Mouse (Mus musculus): ENCODE measurements around the gene Mafg. TPM values are rescaled to one million over a fixed set of nuclear protein-coding genes. Genes with fewer than 3 reads are reported as not detected.

The Mafg gene
- total RNA-seq (2023) = 10 to 100 TPM; 26.8 to 34.7 TPM

DNA sequence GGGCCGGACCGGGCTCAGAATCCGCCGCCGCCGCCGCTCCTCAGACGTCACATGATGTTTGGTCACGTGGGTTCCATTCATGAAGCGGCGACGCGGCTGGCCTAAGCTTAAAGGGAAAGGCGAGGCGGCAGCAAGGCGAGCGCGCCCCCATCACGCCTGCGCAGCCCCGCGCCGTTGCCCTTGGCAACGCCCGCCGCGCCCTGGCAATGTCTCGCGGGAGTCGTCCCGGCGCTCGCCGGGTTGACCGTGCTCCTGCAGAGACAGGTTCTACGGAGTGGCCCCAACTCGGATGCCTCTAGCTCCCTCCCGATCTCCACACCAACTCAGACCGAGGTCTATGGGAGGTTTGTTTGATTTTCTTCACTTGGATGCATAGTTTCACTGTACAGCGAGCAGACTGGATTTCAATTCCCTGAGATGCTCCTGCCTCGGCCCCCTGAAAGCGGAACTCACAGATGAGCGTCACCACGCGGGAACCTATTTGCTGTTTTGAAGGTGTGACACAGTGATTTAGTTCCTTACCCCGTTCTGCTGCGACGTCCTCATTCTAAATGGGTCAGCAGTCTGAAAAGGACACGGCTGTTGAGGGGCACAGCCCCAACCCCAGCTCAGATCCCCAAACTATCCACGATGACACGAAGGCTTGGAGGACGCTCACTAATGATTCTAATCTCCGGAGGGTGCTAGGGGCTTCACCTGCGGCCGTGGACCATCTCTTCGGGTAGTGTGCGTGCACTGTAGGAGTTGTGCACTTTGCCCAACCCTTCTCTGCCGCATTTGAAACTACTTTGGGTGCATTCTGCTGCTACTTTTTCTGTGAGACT lies at the start of gene Mafg:
Gene Mafg (minus strand): TSS at position 81 of the 824 bp plus-strand sequence.

DNA sequence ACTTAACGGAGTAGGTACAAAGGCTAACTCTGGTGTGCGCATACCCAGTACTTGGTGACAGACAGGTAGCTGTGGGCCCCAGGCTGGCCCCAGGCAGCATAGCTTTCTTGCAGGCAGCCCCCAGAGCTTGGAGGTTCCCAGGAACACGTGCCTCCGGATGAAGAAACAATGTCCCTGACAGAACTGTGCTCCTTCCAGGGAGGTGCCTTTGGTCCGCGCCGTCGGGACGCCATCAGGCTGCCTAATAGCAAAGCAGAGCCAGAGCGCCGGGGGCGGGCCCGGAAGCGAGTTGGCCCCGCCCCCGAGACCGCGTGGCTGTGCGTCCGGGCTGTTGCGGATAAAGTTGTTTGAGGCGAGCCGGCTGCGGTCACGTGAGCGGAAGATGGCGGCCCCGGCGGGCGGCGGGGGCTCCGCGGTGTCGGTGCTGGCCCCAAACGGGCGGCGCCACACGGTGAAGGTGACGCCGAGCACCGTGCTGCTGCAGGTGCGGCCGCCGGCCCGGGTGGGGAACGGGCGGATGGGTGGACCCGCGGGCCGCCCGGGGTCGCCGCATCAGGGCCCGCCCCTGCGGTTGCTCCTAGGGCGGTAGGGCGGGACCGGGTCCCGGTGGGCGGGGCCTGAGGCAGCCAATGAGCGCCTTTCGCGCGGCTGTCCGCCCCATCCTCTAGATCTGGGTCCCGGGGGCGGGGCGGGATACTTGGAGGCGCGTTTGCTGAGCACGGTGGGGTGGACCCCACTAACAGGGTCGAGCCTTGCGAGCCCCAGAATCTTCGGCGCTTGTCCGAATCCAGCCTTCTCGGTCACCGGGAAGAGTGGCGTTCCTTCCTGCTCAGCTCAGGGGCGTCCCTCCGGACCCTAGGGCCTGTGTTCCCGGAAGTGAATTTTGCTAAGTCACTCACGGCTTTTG lies 39.5 kb upstream of the Mafg start, which contains the start of gene Aspscr1:
Gene Aspscr1 (plus strand): TSS at position 287 of the 907 bp plus-strand sequence.

DNA sequence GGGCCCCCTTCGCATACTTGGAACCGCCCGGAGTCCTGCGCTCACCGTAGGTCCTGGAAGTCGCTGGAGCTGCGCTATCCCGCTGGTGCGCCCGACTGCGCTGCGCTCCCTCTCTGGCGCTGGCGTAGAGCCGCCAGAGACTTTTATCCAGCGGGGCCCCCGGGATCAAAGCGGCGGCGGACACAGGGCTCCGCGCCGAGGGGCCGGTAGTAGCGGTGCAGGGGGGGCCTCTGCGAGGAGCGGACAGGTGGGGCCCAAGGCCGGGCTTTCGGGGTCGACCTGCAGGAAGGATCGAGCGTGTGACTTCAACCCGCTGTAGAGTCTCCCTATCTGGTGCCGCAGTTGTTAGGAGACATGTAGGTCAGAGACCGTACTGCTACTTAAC lies 27.7 kb upstream of the Mafg start, which contains the start of gene Notum:
Gene Notum (minus strand): TSS at position 100 of the 385 bp plus-strand sequence.

DNA sequence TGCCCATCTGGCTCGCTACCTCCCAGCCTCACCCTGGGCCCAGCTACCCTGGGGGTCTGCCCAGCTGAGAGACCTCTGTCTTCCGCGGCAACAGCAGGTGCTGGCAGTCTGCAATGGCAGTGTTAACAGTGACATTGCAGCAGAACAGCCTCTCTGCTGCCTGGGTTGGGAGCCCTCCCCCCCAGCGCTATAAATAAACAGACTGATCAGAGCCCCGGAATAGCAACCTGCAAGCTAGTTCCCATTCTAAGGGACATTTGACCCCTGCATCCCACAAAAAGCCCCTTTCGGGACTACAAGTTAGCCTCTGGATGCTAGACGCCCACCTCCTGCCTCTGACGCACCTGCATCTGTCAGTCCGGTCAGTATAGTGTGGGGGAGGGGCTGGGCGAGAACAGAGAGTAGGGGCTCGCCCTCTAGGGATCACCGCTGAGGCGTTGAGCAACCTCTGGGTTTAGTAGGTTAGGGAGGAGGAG lies 14.6 kb upstream of the Mafg start, which contains the start of gene Myadml2:
Gene Myadml2 (minus strand): TSS at position 158 of the 476 bp plus-strand sequence.

DNA sequence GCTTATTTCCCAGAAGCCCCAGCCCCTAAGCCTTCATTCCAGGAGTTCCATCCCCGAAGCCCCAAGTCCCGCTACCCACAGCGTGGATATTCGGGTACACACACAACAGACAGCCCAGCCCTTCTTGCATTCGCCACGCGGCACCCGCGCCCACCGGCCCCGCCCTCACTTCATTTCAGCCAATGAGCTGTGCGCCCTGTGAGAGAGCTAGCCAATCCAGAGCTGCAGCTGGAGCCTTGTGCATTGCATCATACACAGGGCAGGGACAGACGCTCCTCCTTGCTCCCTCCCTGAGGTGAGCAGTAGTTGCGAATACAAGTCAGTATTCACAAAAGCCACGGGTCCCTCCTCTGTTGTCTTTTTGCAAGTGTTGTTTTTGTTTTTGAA lies 10.2 kb upstream of the Mafg start, which contains the start of gene Pycr1:
Gene Pycr1 (minus strand): TSS at position 169 of the 387 bp plus-strand sequence.

DNA sequence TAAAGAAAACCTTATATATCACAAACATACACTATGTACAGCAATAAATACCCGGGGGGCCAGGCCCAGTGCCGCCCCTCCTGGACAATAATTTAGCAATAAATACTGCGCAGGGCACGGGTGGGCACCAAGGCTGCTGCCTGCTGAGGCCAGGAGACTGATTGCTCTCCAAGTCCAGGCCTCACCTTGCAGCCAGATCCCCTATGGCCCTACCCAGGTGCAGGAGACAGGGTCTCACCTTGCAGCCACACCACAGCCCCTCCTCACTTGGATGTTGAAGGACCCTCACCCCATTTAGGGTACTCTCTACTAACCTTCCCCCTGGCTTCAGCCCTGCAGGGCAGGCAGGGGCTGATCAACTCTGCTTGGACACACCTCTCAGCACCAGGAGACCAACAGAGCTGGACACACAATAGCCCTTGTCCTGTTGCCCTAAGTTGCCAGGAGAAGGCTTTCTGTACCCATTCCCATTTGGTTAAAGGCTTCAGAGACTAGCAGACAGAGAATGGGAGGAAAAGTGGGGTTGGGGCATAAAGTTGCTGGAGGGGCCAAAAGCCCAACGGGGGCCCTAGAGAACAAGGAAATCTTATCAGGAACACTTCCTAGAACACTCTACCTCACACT lies 8.1 kb downstream of the Mafg start, which contains the start of gene Sirt7:
Gene Sirt7 (minus strand): TSS at position 89 of the 624 bp plus-strand sequence.

DNA sequence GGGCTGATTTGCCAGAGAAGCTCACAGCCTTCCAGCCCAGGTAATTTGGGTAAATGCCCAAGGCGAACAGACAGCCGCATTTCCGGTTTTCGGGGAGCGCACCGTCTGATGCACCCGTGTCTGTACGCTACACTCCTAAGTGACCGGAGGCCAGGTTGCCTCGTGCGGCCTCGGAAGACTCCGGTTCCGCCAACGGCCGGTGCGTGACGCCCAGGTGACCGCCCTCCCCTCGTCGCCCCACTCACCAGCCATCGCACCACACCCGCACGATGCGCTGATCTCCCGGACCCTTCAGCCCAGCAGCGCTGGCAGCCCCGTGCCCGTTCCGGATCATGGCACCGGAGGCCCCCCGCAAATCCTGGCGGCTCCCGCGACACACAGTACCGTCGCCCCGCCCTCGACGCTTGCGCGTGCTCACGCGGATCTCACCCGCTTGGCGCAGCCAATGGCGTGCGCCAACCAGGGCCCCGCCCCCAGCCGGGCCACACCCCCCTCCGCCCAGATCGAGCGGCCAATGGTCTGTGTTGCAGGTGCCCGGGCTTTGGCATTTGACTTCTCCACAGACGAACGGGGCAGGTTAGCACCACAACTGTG lies 15.8 kb downstream of the Mafg start, which contains the start of gene Pcyt2:
Gene Pcyt2 (minus strand): TSS at position 418 of the 594 bp plus-strand sequence.

DNA sequence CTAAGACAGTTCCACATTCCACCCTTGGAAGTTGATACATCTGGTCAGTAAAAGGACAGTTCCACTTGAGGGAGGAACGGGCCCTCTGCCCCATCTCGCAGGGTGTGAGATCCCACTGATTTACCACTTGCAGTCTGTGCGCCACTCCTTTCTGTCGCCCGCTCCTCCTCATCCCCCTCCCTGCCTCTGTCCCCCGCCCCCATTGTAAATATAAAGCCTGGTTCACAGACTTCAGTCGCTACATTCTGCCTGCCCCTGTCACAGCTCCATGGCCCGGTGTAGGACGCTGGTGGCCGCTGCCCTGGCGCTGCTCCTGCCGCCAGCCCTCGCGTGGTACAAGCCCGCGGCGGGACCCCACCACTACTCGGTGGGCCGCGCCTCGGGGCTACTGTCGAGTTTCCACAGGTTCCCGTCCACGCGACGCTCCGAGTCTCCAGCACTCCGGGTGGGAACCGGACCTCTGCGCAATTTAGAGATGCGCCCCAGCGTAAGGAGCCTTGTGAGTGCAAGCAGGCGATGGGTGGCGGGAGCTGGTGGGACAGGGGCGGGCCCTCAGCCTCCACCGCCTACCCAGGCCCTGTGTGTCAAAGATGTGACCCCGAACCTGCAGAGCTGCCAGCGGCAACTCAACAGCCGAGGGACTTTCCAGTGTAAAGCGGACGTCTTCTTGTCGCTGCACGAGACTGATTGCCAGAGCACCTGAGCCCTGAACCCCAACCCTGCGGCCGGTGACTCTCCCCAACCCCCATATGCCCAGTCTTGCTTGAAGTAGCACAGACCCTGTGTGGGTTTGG lies 25.0 kb downstream of the Mafg start, which contains the start of gene Npb:
Gene Npb (plus strand): TSS at position 237 of the 794 bp plus-strand sequence.

DNA sequence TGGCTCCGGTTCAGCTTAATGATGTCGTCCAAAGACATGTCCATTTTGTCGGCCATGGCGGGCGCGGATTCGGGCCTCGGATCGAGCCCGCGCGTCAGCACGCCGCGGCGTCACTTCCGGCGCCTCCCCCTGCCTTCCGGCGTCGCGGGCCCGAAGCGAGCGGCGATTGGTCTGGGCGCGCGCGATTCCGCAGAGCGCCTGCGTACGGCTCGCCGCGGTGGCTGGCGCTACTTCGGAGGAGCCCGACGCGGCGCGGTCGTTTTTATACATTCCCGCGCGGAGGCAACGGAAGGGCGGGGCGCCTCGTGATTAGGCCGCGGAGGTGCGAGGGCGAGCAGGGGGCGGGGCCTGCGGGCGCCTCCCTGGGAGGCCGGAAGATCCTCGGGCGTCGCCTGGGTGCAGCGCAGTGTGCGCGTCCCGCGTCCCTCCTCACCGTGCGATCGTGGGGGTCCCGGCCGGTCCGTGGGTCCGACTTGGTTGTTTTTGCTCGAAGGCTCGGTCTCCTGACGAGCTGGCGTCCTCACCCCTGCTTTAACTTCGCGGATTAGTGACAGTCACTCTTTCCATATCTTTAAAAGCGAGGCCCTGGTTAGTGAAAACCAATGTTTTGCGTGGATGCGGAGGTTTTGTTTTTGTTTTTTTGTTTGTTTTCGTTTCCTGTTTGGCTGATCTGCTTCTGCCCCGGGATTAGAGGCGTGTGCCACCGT lies 35.0 kb downstream of the Mafg start, which contains the start of the genes Alyref and Anapc11:
Gene Alyref (minus strand): TSS at position 83 of the 707 bp plus-strand sequence.
Gene Anapc11 (plus strand): TSS at position 139 of the 707 bp plus-strand sequence.

DNA sequence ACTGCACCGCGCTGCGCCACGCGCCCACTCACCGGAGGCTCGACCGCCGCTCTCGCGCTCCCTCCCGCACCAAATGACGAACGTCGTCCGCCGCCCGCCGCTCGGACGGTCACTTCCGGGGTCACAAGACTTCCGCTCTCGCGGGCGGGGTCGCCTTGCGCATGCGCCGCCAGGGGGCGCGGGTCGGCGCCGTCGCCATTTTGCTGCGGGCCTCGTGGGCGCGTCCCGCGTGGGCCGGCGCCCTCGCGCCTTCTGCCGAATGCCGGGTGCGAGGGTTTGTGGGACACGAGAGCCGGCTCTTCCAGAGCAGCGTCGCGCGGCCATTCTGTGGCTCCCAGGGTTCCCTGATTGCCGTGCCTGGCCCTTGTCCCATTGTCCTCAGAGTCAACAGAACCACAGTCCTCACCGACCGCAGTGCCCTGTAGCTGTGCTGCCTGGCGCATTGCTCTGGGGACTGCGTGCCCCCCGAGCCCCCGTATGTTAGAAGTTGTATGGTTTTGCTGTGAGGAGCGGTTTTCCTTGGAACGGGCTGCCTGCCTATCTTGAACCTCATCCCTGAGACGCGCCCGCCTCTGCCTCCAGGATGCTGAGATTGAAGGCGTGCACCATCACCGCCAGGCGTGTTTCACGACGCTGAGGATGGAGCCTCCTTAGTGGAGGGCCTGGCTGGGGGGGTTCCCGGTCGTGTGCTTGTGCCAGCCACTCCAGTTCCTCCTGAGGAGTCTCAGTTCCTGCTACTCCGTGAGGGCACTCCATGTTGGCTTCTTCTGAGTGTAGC lies 51.7 kb downstream of the Mafg start, which contains the start of gene Arhgdia:
Gene Arhgdia (minus strand): TSS at position 135 of the 778 bp plus-strand sequence.

Other genes with a start within 250 kb of the Mafg start
- 10 to 100 TPM; 61.3 to 61.5 TPM for gene Nploc4, start 195.9 kb downstream of the Mafg start, total RNA-seq (2023)
- 10 to 100 TPM; 10.1 to 87.3 TPM for gene Tspan10, start 191.0 kb downstream of the Mafg start, total RNA-seq (2023)
- gene Pde6g, start 180.1 kb downstream of the Mafg start, total RNA-seq (2023) = under 1 TPM in 1 of 2 experiments, not detected in 1; 0.55 TPM
- 1 to 10 TPM; 6.0 TPM for gene Oxld1, start 175.5 kb downstream of the Mafg start, total RNA-seq (2023)
- gene Ccdc137, start 175.5 kb downstream of the Mafg start, total RNA-seq (2023) = 10 to 100 TPM; 33.7 to 40.9 TPM
- gene Arl16, start 166.0 kb downstream of the Mafg start, total RNA-seq (2023) = 10 to 100 TPM; 14.0 to 17.5 TPM
- gene Mrpl12, start 149.0 kb downstream of the Mafg start, total RNA-seq (2023) = 10 to 100 TPM; 39.9 to 42.8 TPM
- 10 to 100 TPM; 11.3 to 13.5 TPM for gene Slc25a10, start 141.8 kb downstream of the Mafg start, total RNA-seq (2023)
- gene Gcgr, start 102.9 kb downstream of the Mafg start, total RNA-seq (2023) = not detected
- gene Mcrip1, start 83.9 kb downstream of the Mafg start, total RNA-seq (2023) = 10 to 100 TPM; 41.4 to 41.6 TPM
- gene Ppp1r27, start 82.5 kb downstream of the Mafg start, total RNA-seq (2023) = not detected
- 100 to 1,000 TPM; 159 to 168 TPM for gene P4hb, start 60.3 kb downstream of the Mafg start, total RNA-seq (2023)
- 100 to 1,000 TPM; 410 to 436 TPM for gene Arhgdia, start 52.0 kb downstream of the Mafg start, total RNA-seq (2023)
- gene Alyref, start 35.2 kb downstream of the Mafg start, total RNA-seq (2023) = 100 to 1,000 TPM; 112 to 138 TPM
- 10 to 100 TPM; 80.1 to 83.9 TPM for gene Anapc11, start 35.2 kb downstream of the Mafg start, total RNA-seq (2023)
- 1 to 10 TPM; 2.4 to 4.5 TPM for gene Npb, start 25.1 kb downstream of the Mafg start, total RNA-seq (2023)
- gene Pcyt2, start 15.7 kb downstream of the Mafg start, total RNA-seq (2023) = 100 to 1,000 TPM; 131 to 143 TPM
- gene Sirt7, start 8.4 kb downstream of the Mafg start, total RNA-seq (2023) = 100 to 1,000 TPM; 132 to 138 TPM
- gene Pycr1, start 10.2 kb upstream of the Mafg start, total RNA-seq (2023) = 1 to 10 TPM; 1.8 to 2.8 TPM
- not detected for gene Myadml2, start 14.6 kb upstream of the Mafg start, total RNA-seq (2023)
- not detected for gene Notum, start 27.6 kb upstream of the Mafg start, total RNA-seq (2023)
- 100 to 1,000 TPM; 100 to 106 TPM for gene Aspscr1, start 39.4 kb upstream of the Mafg start, total RNA-seq (2023)
- 10 to 100 TPM; 32.7 to 35.1 TPM for gene Cenpx, start 80.1 kb upstream of the Mafg start, total RNA-seq (2023)
- 10 to 100 TPM; 32.4 to 37.7 TPM for gene Lrrc45, start 80.3 kb upstream of the Mafg start, total RNA-seq (2023)
- 1 to 10 TPM in 1 of 2 experiments, not detected in 1; 1.4 TPM for gene Rac3, start 87.9 kb upstream of the Mafg start, total RNA-seq (2023)
- gene Dcxr, start 93.7 kb upstream of the Mafg start, total RNA-seq (2023) = under 1 TPM in 1 of 2 experiments, not detected in 1; 0.89 TPM
- gene Cbr2, start 98.5 kb upstream of the Mafg start, total RNA-seq (2023) = not detected
- 10 to 100 TPM; 25.4 to 31.0 TPM for gene Hmga1b, start 129.2 kb upstream of the Mafg start, total RNA-seq (2023)
- 10 to 100 TPM; 16.4 to 16.7 TPM for gene Rfng, start 150.6 kb upstream of the Mafg start, total RNA-seq (2023)
- 10 to 100 TPM; 73.1 to 93.6 TPM for gene Gps1, start 150.7 kb upstream of the Mafg start, total RNA-seq (2023)
- gene Dus1l, start 162.8 kb upstream of the Mafg start, total RNA-seq (2023) = 10 to 100 TPM; 53.5 to 62.9 TPM
- 100 to 1,000 TPM; 154 to 171 TPM for gene Fasn, start 190.9 kb upstream of the Mafg start, total RNA-seq (2023)